Mouse (Mus musculus): ENCODE measurements around the gene Kcnj14.

Gene Kcnj14

GRCm38 (mm10) chr7:45824598-45824997, at the start of gene Kcnj14:
Gene Kcnj14, minus strand, starts transcription at chr7:45824782.
- WGBS, result 59% methylated on average over 7 of the region's 7 CpGs

DNA sequence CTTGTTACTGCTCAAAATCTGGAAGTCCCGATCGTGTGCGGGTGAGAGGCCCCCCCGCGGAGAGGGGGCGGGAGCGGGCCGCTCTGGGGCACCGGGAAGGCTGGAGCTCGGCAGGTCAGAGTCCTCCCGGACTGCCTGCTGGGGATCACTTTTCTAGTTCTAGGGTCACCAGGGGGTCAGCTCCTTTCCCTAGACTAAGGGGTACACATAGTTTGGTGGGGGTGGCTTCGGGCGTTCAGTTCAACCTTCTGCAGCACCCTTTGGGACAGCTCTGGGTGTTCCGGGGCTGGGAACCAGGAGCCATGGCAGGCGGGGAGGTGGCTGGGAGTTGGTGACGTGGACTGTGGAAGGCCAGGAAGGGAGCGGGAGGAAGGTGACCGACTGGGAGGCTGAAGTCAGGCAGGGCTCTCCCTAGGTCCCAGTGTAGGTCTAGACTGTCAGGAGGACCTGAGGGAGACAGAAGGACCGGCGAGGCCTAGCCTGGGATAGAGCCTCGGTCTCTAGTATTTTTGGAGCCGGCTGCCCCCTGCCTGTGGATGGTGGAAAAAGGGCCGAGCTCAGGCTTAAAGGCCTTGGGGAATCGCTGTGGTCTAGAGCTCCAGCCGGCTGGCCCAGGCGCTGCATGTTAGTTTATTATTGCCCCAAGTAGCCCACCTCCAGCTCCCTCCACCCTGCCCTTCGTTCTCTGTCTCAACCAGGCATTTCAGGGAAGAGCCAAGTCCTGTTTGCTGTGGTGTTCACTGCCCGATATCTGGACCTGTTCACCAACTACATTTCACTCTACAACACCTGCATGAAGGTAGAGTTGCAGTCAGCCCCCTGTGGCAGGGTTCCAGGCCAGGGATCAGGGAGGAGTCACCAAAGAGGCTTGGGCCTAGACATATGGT, 48.7 kb upstream of the Kcnj14 start:
- 2% methylated on average over 28 of the region's 28 CpGs for WGBS

- WGBS, result under 1% methylated on average over 17 of the region's 18 CpGs
Observed at GRCm38 (mm10) chr7:45872624-45873023, 48.0 kb upstream of the Kcnj14 start, which contains the start of gene Kdelr1. Gene Kdelr1, plus strand, starts transcription at chr7:45872772.

- 1% methylated on average over 30 of the region's 30 CpGs for WGBS
Observed at GRCm38 (mm10) chr7:45870282-45871058, 45.9 kb upstream of the Kcnj14 start.

DNA sequence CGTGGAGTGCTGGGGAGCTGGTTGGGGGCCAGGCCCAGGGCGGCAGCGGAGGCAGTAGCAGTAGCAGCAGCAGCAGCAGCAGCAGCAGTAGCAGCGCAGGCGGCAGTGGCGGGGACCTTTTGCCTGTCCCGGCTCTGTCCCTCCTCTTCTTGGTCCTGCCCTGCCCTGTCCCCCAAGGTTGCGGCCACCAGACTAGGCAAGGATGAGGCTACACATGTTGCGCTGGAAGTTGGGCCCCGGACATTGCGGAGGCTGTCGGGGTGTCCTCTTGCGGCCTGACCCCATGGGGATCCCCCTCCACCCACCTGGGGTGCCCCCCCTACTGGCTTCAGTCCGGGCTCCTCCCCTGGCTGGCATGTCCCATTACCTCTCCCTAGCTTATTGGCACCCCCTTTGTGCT, 45.2 kb upstream of the Kcnj14 start:
- WGBS, result 3% methylated on average over 14 of the region's 14 CpGs

DNA sequence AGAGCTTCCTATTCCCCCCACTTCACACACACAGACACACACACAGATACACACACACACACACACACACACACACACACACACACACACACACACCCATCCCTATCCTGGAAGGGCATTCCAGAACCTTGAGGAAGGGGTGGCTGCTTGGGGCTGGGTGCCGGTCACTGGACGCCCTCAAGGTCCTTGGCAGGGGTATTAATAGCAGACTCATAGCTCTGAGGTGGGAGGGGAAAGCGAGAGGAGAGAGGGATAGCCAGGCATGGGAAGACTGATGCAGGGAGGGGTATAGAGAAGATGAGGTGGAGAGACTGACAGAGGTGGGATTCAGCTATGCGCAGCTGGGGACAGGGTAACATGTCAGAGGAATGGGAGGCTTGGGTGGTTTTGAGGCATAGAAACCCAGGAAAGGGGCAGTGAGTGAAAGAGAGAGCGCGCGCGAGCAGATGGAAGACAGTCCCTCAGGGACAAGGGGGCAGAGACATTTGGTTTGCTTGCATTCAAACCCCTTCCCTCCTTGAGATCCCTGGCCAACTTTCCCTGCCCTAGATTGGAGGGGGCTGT, 44.6 kb upstream of the Kcnj14 start:
- WGBS, result 37% methylated on average over 8 of the region's 8 CpGs

DNA sequence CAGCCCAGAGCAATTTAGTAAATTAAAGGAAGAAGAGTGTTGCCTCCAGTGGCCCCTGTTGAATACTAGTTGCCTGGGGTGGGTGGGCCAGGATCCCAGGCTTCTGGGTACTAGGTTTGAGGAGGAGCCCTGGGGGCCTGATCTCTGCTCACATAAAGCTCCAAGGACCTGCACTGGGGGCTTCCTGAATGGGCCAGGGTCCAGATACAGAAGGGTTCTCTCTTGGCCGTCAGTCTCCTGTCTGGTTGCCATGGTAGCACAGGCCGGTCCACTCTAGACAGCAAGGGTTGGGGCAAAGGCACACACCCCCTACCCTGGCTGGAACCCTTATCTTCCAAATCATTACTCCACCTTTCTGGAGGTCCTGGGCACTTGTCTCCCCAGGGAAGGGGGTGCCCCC, 43.3 kb upstream of the Kcnj14 start:
- 36% methylated on average over 2 of the region's 2 CpGs for WGBS

DNA sequence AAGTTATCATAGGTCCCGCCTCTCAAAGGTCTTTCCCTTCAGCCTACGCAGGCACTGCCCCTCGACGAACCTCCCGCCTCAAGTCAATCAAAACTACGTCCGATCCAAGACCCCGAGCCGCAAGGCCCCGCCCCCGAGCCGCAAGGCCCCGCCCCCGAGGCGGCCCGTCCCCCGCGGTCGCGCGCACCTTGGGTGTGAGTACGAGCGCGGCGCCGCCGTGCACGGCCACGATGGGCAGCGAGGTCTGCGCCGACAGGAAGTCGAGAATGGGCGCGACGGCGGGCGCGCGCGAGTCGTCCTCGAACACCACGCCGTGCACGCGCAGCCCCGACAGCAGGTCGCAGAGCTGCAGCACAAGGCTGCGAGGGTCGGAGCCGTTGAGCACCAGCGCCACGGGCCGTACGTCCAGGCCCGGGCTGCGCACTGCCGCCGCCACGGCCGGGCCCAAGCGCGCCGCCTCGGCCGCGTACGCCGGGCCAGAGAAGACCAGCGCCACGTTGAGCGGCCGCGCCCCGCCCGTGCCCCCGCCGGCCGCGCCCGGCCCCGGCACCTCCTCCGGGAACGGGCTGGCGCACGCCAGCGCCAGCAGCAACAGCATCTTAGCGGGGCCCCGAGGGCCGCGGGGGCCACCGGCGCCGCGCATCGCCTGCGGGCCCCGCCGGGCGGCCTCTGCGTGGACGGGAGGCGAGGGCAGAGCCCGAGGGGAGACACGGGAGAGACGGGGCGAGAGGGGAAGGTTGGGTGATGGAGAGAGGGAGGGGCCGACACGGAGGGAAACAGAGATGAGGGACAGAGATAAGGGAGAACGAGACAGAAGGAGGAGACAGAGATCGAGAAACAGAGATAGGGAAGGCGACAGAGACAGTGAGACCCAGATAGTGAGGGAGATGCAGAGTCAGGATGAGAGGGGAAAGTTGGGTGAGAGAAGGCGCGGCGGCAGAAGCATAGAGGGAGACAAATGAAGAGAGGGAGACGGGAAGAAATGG, 41.6 kb upstream of the Kcnj14 start:
- 2% methylated on average over 116 of the region's 117 CpGs for WGBS

- 57% methylated on average over 3 of the region's 3 CpGs for WGBS
Observed at GRCm38 (mm10) chr7:45864435-45864834, 39.9 kb upstream of the Kcnj14 start.

DNA sequence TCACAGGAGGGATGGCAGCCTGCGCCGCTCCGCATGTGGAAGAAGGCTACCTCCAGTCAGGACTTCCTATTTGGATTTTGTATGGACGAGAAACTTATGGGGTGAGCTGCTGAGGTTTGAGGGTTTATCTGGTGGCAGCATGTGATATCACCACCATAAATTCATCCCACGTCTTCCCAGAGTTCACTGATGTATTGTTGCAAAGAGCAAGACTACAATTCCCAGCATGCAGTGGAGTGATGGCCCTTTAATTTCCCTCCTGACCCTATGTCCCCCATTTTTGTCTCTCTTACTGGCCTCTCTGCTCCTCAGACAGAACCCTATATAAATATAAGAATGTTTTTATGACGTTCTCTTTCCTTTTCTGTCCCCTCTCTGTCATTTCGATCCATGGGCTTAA, 38.2 kb upstream of the Kcnj14 start:
- WGBS, result 87% methylated on average over 7 of the region's 7 CpGs

DNA sequence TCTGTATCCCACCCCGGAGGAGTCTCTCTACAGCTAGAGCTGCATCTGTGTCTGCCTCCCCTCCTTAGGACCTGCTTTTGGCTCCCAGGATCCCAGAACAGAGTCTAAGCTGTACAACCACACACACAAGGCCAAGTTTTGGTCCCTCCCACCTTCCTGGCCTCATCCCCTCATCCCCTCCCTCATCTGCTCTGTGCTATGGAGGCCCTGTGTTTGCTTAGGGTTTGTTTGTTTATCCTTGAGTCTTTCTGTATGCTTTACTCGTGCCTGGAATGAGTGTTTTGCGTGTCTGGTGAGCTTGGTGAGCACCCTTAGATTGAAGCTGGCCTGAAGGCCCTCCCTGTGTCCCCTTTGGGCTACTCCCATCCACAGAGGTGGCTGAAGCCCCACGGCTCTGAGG, 34.4 kb upstream of the Kcnj14 start:
- whole genome bisulfite sequencing, result 79% methylated on average over 4 of the region's 4 CpGs

- WGBS, result 32% methylated on average over 30 of the region's 30 CpGs
Observed at GRCm38 (mm10) chr7:45856950-45857901, 32.6 kb upstream of the Kcnj14 start.

DNA sequence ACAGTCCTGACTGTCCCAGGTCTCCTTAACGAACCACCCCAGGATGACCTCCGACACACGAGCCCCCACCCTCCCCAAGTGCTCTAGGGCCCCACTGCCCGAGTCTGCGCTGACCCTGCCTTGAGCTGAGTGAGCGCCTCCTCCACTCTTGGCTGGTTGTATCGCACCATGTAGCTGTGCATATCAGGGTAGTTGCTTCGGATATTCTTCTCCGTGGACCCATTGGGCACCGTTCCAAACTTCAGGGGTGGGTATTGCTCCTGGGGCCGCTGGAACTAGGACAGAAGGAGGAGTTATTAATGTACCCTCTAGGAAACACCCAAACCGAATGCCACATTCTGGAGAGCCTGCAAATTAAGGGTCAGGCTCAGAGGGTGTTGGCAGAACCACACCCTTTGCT, 28.5 kb upstream of the Kcnj14 start:
- 84% methylated on average over 12 of the region's 12 CpGs for WGBS

DNA sequence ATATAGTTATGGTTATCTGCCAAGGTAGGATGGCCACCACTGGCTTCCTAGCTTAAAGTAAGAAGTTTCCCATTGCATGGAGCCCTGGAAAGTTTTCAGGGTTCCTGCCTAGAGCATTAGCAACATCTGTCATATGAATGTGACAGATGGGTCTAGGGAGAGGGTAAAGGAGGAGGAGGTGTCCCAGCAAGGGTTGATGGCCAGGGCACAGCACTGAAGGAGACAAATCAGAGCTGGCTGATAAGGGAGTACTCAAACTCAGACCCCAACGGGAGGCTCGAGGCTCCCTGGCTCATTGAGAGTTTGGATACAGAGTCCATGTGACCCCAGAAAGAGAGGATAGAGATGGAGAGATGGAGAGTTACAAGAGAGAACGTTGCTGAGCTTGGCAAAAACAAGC, 26.1 kb upstream of the Kcnj14 start:
- WGBS, result 76% methylated on average over 3 of the region's 3 CpGs

- 33% methylated on average over 6 of the region's 6 CpGs for WGBS
Observed at GRCm38 (mm10) chr7:45848447-45849027, 24.0 kb upstream of the Kcnj14 start.

DNA sequence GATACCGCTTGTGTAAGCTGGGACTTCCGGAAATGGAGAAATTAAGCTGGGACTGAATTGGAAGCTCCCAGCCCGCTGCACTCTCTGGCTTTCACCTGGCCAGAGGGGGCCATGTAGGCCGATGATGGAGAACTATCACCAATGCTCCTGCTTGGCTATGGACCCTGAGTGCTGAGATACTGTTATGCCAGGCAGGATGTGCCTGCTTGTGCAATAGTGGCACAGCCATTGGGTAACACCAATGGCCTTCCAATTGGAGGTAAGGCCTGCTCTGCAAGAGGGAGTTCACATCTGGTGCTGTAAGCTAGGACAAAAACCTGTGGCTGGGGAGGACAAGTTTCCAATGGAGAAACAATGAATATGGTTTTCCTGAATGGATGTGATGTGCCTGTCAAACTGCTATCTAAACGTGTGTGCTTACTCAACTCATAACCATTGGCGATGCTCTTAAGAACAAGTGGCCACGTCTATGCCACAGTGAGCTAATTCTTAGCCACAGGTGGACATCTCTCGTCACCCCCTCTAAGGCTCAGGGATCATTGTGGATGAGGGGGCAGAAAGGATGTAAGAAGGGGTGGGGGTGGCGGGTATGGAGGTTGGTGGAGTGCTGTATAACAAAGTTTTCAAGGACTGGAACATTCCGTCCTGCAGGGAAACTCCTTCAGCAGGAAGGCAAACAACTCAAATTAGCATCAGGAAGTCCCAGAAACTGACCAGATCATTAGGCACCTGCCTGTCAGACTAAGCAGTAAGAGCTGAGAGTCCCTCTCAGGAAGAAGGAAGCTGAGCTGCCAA, 18.6 kb upstream of the Kcnj14 start:
- WGBS, result 93% methylated on average over 10 of the region's 10 CpGs

DNA sequence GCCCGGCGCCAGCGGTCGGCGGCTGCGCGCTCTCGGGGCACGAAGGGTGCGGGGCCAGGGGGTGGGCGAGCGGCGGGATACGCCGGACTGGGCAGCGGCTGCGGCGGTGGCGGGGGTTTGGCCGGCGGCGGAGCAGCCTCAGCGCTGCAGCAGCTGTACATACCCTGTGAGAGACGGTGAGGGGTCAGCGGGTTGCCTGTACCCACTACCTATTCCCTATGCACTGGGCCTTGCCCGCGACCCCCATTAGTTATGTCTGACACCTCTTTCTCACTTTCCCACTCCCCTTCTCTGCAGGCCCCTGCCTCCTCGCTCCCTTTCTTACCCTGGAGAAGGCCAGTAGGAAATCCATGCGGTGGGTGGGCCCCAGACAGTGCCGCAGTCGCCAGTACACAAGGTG, 9.3 kb upstream of the Kcnj14 start:
- WGBS, result 28% methylated on average over 22 of the region's 31 CpGs

DNA sequence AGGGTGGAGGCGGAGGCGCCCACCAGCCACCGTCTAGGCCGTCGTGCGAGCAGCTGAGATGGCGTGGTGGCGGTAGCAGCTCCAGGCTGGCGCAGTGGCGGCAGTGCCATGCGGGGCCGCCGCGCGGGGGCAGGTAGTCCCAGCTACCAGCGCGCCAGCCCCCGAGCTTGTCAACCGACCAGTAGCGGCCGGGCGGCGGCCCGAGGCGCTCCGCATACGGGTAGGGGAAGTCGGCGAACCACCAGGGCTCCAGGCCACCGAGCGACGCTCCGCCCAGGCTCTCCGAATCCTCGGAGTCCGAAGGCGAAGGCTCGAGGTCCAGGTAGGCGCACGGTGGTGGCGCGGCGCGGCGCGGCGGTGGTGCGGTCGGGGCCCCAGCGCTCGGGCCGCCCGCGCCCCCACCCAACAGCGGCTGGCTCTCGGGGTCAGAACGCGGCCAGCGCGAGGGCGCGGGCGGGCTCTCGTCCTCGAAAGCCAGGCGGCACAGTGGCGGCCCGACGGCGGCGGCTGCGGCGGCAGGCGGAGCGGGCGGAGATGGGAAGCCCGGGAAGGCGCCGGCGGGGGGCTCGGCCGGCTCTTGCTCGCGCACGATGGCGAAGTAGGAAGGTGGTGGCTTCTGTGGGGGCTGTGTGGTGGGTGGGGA, 8.7 kb upstream of the Kcnj14 start:
- 9% methylated on average over 82 of the region's 86 CpGs for WGBS
